Mouse (Mus musculus): Measurements from ENCODE around the gene Pias4. TPM values are rescaled to one million over a fixed set of nuclear protein-coding genes. Genes with fewer than 3 reads are reported as not detected.

The Pias4 gene
- polyA plus RNA-seq, 1 experiment from 2014 or later, result 52.7 TPM

GRCm38 (mm10) chr10:81145307-81145706, 22.4 kb downstream of the Pias4 start:
- 96% methylated on average over 6 of the region's 6 CpGs for WGBS

DNA sequence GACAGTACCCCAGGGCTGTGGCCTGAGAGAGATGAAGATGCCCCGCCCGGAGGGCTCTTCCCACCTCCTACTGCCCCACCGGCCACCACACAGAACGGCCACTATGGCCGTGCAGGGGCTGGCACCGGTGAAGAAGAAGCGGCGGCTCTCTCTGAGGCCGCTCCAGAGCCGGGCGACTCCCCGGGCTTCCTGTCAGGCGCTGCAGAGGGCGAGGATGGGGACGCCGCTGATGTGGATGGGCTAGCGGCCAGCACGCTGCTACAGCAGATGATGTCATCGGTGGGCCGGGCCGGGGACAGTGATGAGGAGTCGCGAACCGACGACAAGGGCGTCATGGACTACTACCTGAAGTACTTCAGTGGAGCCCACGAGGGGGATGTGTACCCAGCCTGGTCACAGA, 23.1 kb downstream of the Pias4 start:
- ATAC-seq (ENCODE audit: low FRiP score) (no peak), DNase-seq (ENCODE audit: low spot score) (no peak)
- H3K9me3 ChIP-seq (ENCODE audit: control insufficient read depth, low read length), result no peaks in the 10 kb centered on the region
- no peak overlapping the region for H3K9ac ChIP-seq (ENCODE audit: low read depth, low read length)
- H3K4me1 ChIP-seq (replicated peaks; ENCODE audit: control insufficient read depth, insufficient read depth, low read length), result peaks cover 9% of the 10 kb centered on the region
- 96% methylated on average over 27 of the region's 27 CpGs for WGBS
- H3K4me2 ChIP-seq (replicated peaks; ENCODE audit: low read depth, low read length), result no peak overlapping the region
- H3K27me3 ChIP-seq (ENCODE audit: control insufficient read depth, insufficient read depth, low read length), result no peaks in the 10 kb centered on the region
- H3K36me3 ChIP-seq (ENCODE audit: control insufficient read depth, insufficient read depth, low read length), result peaks cover 38% of the 10 kb centered on the region
- no peak overlapping the region for H3K4me3 ChIP-seq (ENCODE audit: low read depth, low read length)
- no peak overlapping the region for H3K27ac ChIP-seq (ENCODE audit: low read depth, low read length)

More at GRCm38 (mm10) chr10:81145307-81145706, 22.4 kb downstream of the Pias4 start:
- ATAC-seq (ENCODE audit: low FRiP score) (no peak), DNase-seq (ENCODE audit: low spot score) (no peak)
- Histone ChIP-seq H3K27ac (ENCODE audit: low read depth, low read length) (no peak overlapping the region), H3K4me3 (ENCODE audit: low read depth, low read length) (no peak overlapping the region), H3K4me2 (replicated peaks; ENCODE audit: low read depth, low read length) (no peak overlapping the region), H3K9me3 (ENCODE audit: control insufficient read depth, low read length) (no peaks in the 10 kb centered on the region), H3K4me1 (replicated peaks; ENCODE audit: control insufficient read depth, insufficient read depth, low read length) (peaks cover 5% of the 10 kb centered on the region), H3K36me3 (ENCODE audit: control insufficient read depth, insufficient read depth, low read length) (peaks cover 38% of the 10 kb centered on the region), H3K9ac (ENCODE audit: low read depth, low read length) (no peak overlapping the region), H3K27me3 (ENCODE audit: control insufficient read depth, insufficient read depth, low read length) (no peaks in the 10 kb centered on the region)

- Histone ChIP-seq H3K36me3 (ENCODE audit: control insufficient read depth, insufficient read depth, low read length) (peaks cover 38% of the 10 kb centered on the region), H3K27ac (ENCODE audit: low read depth, low read length) (no peak overlapping the region), H3K4me1 (replicated peaks; ENCODE audit: control insufficient read depth, insufficient read depth, low read length) (peaks cover 13% of the 10 kb centered on the region), H3K9ac (ENCODE audit: low read depth, low read length) (no peak overlapping the region), H3K4me2 (replicated peaks; ENCODE audit: low read depth, low read length) (no peak overlapping the region), H3K27me3 (ENCODE audit: control insufficient read depth, insufficient read depth, low read length) (no peaks in the 10 kb centered on the region), H3K4me3 (ENCODE audit: low read depth, low read length) (no peak overlapping the region), H3K9me3 (ENCODE audit: control insufficient read depth, low read length) (no peaks in the 10 kb centered on the region)
- DNase-seq (ENCODE audit: low spot score), result no peak
- 96% methylated on average over 52 of the region's 52 CpGs for WGBS
- no peak for ATAC-seq (ENCODE audit: low FRiP score)
Measured at GRCm38 (mm10) chr10:81143845-81144437, 23.8 kb downstream of the Pias4 start.

DNA sequence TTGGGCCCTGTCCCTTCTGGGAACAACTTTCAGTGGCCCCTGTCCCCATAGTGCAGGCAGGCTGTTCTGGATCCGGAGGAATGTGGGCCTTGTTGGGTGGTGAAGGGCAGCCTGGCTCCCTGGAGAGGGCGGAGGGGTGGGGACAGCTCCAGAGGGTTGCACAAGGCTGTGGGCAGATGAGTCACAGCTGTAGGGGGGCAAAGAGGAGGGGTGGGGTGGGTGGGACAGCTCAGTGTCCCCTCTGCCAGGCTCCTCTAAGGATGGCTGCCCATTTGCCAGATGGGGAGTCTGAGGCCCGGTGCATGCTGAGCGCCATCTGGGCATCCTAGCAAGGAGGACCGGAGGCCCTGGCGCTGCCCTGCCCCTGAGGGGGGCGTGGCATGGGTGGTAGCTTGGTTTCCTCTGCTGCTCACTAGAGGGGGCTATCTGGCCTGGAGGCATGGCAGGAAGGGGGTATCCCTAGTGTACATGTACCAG, 24.5 kb downstream of the Pias4 start:
- no peak overlapping the region for H3K9ac ChIP-seq (ENCODE audit: low read depth, low read length)
- no peak overlapping the region for H3K4me3 ChIP-seq (ENCODE audit: low read depth, low read length)
- WGBS, result 96% methylated on average over 7 of the region's 7 CpGs
- H3K36me3 ChIP-seq (ENCODE audit: control insufficient read depth, insufficient read depth, low read length), result peaks cover 31% of the 10 kb centered on the region
- no peaks in the 10 kb centered on the region for H3K9me3 ChIP-seq (ENCODE audit: control insufficient read depth, low read length)
- no peak for ATAC-seq (ENCODE audit: low FRiP score)
- no peak overlapping the region for H3K4me2 ChIP-seq (replicated peaks; ENCODE audit: low read depth, low read length)
- H3K4me1 ChIP-seq (replicated peaks; ENCODE audit: control insufficient read depth, insufficient read depth, low read length), result peaks cover 18% of the 10 kb centered on the region
- H3K27me3 ChIP-seq (ENCODE audit: control insufficient read depth, insufficient read depth, low read length), result no peaks in the 10 kb centered on the region
- H3K27ac ChIP-seq (ENCODE audit: low read depth, low read length), result no peak overlapping the region; the same call in 1 of the 2 replicates
- no peak for DNase-seq (ENCODE audit: low spot score)

GRCm38 (mm10) chr10:81142551-81142981, 25.2 kb downstream of the Pias4 start:
- Histone ChIP-seq H3K9me3 (ENCODE audit: control insufficient read depth, low read length) (no peaks in the 10 kb centered on the region), H3K27me3 (ENCODE audit: control insufficient read depth, insufficient read depth, low read length) (no peaks in the 10 kb centered on the region), H3K9ac (ENCODE audit: low read depth, low read length) (0 out of 2 replicates have a peak overlapping the region, but pooled peaks have one; percentile 7), H3K27ac (ENCODE audit: low read depth, low read length) (0 out of 2 replicates have a peak overlapping the region, but pooled peaks have one; percentile 42), H3K4me2 (replicated peaks; ENCODE audit: low read depth, low read length) (no peak overlapping the region; the same call in 1 of the 2 replicates), H3K4me1 (replicated peaks; ENCODE audit: control insufficient read depth, insufficient read depth, low read length) (peaks cover 18% of the 10 kb centered on the region), H3K36me3 (ENCODE audit: control insufficient read depth, insufficient read depth, low read length) (peaks cover 27% of the 10 kb centered on the region), H3K4me3 (ENCODE audit: low read depth, low read length) (no peak overlapping the region)
- WGBS, result 72% methylated on average over 5 of the region's 5 CpGs
- DNase-seq (ENCODE audit: low spot score), result no peak
- ATAC-seq (ENCODE audit: low FRiP score), result no peak

GRCm38 (mm10) chr10:81141455-81142210, 26.1 kb downstream of the Pias4 start:
- no peak overlapping the region for H3K4me2 ChIP-seq (replicated peaks; ENCODE audit: low read depth, low read length)
- peaks cover 18% of the 10 kb centered on the region for H3K4me1 ChIP-seq (replicated peaks; ENCODE audit: control insufficient read depth, insufficient read depth, low read length)
- peaks cover 19% of the 10 kb centered on the region for H3K36me3 ChIP-seq (ENCODE audit: control insufficient read depth, insufficient read depth, low read length)
- H3K4me3 ChIP-seq (ENCODE audit: low read depth, low read length), result no peak overlapping the region
- H3K9ac ChIP-seq (ENCODE audit: low read depth, low read length), result 0 out of 2 replicates have a peak overlapping the region, but pooled peaks have one; percentile 15
- ATAC-seq (ENCODE audit: low FRiP score) (no peak), DNase-seq (ENCODE audit: low spot score) (no peak)
- 79% methylated on average over 7 of the region's 7 CpGs for WGBS
- H3K27ac ChIP-seq (ENCODE audit: low read depth, low read length), result 0 out of 2 replicates have a peak overlapping the region, but pooled peaks have one; percentile 1
- H3K27me3 ChIP-seq (ENCODE audit: control insufficient read depth, insufficient read depth, low read length), result no peaks in the 10 kb centered on the region
- no peaks in the 10 kb centered on the region for H3K9me3 ChIP-seq (ENCODE audit: control insufficient read depth, low read length)

GRCm38 (mm10) chr10:81140717-81141454, 26.8 kb downstream of the Pias4 start:
- peaks cover 18% of the 10 kb centered on the region for H3K36me3 ChIP-seq (ENCODE audit: control insufficient read depth, insufficient read depth, low read length)
- H3K4me3 ChIP-seq (ENCODE audit: low read depth, low read length), result no peak overlapping the region
- peaks cover 1% of the 10 kb centered on the region for H3K27me3 ChIP-seq (ENCODE audit: control insufficient read depth, insufficient read depth, low read length)
- peak overlapping the region; percentile 11; the same call in 1 of the 2 replicates for H3K4me2 ChIP-seq (replicated peaks; ENCODE audit: low read depth, low read length)
- no peak for ATAC-seq (ENCODE audit: low FRiP score)
- WGBS, result 67% methylated on average over 10 of the region's 10 CpGs
- no peaks in the 10 kb centered on the region for H3K9me3 ChIP-seq (ENCODE audit: control insufficient read depth, low read length)
- H3K27ac ChIP-seq (ENCODE audit: low read depth, low read length), result no peak overlapping the region
- no peak for DNase-seq (ENCODE audit: low spot score)
- H3K9ac ChIP-seq (ENCODE audit: low read depth, low read length), result 0 out of 2 replicates have a peak overlapping the region, but pooled peaks have one; percentile 7
- H3K4me1 ChIP-seq (replicated peaks; ENCODE audit: control insufficient read depth, insufficient read depth, low read length), result peaks cover 19% of the 10 kb centered on the region

DNA sequence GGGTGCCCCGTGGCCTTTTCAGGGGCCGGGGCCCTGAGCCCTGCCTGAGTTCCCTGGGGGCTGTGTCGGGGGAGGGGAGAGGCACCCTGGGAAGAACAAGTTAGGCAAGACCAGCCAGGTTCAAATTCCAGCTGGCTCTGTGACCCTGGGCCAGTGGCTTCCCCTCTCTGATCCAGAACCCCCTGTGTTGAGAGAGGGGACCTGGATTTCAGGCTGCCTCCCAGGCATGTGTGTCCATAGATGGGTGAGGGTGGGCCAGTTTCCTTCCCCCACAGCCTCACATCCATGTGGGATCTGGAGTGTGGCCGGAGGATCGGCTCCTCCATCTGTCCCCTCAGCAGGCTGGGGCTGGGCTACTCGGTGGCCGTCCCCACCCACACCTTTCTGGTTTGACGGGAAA, 27.7 kb downstream of the Pias4 start:
- Histone ChIP-seq H3K27ac (ENCODE audit: low read depth, low read length) (no peak overlapping the region), H3K27me3 (ENCODE audit: control insufficient read depth, insufficient read depth, low read length) (peaks cover 10% of the 10 kb centered on the region), H3K4me3 (ENCODE audit: low read depth, low read length) (no peak overlapping the region; the same call in 1 of the 2 replicates), H3K4me1 (replicated peaks; ENCODE audit: control insufficient read depth, insufficient read depth, low read length) (peaks cover 20% of the 10 kb centered on the region), H3K4me2 (replicated peaks; ENCODE audit: low read depth, low read length) (peak overlapping the region; percentile 14; the same call in 1 of the 2 replicates), H3K9ac (ENCODE audit: low read depth, low read length) (0 out of 2 replicates have a peak overlapping the region, but pooled peaks have one; percentile 7), H3K9me3 (ENCODE audit: control insufficient read depth, low read length) (no peaks in the 10 kb centered on the region), H3K36me3 (ENCODE audit: control insufficient read depth, insufficient read depth, low read length) (peaks cover 11% of the 10 kb centered on the region)
- ATAC-seq (ENCODE audit: low FRiP score) (no peak), DNase-seq (ENCODE audit: low spot score) (no peak)
- 62% methylated on average over 8 of the region's 8 CpGs for WGBS

All from hindbrain, embryonic 11.5 days (tissue).